Mouse (Mus musculus) embryo, embryonic 11.5 days (tissue): Measurements from ENCODE around the gene Pet100.
"Not testable (repeated sequence)": the region's sequence is repeated elsewhere in the genome, so short reads cannot be mapped to it uniquely, and the experiment has no call there.

ENCODE experiments used
- DNase-seq: peaks from one replicate; pipeline ENCODE4 v3.0.0-alpha.2; 2012; ENCODE audit warnings: low read depth, low spot score

Gene Pet100

DNA sequence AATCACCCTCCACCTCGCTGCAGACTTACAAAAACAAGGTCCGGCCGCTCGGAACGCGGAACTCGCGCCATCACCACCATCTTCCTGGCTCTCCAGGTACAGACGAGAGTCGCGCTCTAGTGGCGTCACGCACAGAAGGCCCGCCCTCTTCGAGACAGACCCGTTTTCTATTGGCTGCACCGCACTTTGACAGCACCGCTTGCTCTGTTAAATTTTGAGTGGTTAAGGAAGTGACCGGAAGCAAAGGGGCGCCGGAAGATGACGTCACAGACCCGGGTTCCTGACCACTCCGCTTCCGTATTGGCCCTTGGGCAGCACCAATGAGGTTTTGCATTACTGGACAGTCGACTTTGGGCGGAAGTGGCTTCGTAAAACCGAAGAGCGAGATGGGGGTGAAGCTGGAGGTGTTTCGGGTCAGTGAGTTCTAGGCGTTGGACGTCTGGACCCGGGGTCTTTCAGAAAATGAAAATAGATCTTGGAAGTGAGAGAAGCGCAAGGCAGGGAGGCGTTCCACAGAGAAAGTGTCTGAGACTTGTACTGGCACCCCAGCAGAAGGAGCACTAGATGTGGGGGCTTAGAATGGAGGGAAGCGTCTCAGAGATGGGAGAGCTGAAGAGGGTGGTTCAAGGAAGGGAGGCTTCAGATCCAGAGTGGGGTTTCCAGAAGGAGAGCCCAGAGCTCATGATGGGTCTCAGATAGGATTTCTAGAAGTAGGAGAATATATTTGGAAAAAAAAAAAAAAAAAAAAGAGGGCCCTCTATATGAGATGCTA lies at the start of gene Pet100, which contains the start of gene Xab2:
TSS of gene Pet100 (plus strand) at position 350 of the 772 bp plus-strand sequence.
TSS of gene Xab2 (minus strand) at position 118 of the 772 bp plus-strand sequence.
- peak; percentile 100 for DNase-seq

DNA sequence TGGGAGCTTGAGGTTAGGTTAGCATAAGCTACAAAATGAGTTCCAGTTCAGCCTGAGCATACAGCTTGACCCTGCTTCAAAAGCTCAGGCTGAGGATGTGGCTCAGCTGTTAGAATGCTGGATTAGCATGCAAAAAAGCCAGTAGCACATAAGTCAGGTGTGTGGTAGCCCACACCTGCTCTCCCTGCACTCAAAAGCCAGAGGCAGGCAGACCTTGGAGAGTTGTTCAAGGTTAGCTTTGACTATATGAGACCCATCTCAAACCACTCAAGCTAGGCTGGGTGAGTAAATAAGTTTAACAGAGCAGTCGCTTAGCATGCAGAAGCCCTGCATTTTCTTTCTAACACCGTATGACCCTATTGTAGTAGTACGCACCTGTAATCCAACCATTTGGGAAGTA lies 46.8 kb upstream of the Pet100 start:
- no peak for DNase-seq

DNA sequence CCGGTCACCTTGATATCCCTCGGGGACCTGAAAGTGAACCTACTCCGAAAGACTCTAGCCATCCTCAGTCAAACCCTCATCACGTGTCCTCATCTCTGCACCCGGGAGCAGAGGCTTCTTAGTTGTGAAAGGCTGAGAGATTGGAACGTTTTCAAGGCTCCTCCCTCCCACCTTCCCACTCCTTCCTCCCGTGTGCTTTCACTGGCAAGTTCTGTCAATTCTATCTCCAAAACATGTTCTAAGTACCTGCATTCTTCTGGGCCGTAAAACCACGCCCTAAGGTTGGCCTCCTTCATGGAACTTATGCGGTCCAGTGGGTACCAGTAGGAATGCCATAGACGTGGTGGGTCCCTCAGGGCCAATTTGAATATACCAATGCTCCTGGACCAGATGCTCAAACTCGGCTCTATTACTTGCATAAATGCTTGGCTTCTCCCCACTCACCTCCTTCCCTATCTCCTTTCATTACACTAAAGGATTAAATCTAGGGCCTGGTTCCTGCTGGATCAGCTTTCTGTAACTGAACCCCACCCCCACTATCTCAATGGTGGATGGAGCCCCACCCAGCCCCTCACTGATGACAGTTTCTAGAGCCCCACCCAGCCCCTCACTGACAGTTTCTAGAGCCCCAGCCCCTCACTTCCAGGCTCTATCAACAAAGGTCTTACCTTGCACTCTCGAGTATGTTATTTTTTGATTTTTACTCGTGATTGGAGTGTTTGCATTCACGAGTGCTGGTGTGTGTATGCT lies 45.0 kb upstream of the Pet100 start:
- no peak for DNase-seq

DNA sequence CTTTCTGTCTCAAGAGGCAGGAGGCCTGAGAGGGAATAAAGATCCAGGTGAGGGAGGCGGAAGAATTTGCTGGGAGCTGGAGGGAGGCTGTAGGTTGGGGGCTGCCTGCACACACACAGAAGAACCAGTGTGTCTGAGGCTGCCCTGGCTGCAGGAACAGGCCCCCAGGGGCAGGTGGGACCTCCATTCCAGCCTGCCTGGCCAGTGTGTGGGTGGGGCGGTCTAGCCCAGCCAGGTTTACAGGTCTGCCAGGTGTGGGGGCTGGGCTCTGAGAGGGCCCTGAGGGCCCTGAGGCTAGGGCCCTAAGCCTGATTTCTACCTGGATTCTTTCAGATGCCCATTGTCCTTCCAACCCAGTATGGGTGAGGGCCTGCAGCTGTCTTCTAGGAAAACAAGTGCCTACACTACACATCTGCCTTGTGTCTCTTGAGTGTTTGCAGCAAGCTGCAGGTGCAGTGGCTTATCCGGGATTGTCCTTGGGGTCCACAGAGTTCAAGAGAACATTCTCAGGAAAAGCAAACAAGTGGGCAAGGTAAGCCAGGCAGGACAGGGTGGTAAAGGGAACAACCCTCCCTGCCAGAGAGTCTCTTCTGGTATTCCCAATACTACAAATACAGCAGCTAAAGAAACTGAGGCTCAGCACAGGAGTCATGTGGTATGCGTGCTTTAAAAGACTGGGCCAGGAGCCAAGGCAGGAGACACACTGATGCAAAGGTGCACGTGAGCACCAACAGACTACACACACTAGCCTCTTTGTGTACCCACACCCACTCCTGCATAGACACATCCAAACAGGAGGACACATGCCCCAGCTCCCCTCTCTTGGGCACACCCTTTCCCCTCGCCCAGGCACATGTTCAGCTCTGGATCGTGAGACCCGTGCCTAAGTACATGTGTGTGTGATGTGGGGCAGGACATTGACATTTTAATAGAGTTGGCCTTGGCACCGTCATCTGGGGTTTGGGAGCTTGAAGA lies 41.7 kb upstream of the Pet100 start:
- no peak for DNase-seq

DNA sequence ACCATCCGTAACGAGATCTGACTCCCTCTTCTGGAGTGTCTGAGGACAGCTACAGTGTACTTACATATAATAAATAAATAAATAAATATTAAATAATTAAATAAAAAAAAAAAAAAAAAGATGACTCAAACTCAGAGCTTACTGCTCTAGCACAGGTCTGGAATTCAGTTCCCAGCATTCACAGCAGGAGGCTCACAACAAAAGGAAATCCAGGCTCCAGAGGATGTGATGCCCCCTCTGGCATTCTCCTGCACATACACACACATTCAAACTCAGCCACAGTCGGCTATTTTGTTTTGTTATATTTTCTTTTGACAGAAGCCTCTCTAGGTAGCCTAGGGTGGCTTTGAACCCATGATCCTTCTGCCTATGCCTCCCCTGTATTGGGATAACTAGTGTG lies 39.4 kb upstream of the Pet100 start:
- DNase-seq: not testable (repeated sequence)

DNA sequence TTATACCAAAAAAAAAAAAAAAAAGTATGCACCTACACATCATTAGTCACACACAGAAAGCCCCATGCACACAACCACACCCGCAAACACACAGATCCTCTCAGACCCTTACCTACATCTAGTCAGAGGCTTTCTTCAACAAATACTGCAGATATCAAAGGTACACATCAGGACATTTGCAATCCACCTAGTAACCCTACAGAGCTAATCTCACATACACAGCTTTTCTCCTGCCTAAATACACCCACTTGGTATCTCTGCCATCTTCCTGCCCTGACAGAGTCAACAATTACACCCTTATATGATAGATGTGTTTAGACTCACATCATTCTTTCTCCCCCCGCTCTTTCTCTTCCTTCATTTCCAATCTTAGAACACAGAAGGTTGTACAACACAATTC lies 34.9 kb upstream of the Pet100 start:
- DNase-seq: no peak

DNA sequence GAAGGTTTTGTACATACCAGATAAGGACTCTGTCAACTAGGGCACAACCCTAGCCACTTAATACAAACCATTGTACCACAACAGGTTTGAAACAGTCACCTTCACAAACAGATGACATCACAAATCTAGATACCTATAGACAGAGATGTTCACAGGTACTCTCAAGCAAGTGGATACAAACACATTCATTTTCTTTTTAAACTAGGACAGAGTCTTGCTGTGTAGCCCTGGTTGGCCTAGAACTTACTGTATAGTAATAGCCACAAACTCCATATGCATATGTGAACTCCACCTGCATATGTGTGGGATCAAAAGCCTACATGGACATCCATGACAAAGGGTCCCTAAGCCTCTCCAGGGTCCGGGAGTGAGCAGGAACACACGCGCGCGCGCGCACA lies 34.4 kb upstream of the Pet100 start, which contains the start of gene Camsap3:
TSS of gene Camsap3 (plus strand) at position 301 of the 398 bp plus-strand sequence.
- no peak for DNase-seq

DNA sequence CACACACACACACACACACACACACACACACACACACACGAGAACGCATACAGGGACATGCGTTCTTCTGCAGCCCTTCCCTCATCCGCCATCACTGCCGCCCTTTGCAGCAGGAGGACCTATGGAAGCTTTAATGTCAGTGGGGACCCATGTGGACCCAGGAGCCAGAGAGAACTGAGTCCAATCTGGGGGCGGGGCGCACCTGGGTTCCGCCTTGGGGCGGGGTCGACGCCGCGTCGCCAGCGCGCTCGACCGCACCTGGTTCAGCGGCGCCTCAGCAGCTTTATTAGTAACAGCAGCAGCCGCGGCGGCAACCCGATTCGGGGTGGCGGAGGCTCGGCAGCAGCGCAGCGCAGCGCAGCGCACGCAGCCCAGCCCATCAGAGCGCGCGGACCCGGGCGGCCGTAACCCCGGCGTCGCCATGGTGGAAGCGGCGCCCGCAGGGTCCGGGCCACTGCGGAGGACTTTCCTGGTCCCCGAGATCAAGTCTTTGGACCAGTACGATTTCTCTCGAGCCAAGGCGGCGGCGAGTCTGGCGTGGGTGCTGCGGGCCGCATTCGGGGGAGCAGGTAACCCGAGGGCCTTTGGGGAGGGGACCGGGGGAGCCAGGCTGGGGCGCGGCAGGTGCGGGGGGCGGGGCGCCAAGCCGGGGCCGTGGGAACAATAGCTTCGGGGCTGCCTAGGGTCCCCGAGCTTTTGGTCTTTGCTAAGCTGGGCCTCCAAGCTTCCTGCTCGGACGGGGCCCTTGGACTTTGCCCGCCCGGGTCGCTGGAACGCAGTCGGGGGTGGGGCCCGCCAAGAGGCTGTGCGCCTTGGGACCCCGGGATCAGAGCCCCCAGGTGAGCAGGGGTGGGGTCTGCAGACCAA lies 33.7 kb upstream of the Pet100 start:
- DNase-seq: peak; percentile 32

DNA sequence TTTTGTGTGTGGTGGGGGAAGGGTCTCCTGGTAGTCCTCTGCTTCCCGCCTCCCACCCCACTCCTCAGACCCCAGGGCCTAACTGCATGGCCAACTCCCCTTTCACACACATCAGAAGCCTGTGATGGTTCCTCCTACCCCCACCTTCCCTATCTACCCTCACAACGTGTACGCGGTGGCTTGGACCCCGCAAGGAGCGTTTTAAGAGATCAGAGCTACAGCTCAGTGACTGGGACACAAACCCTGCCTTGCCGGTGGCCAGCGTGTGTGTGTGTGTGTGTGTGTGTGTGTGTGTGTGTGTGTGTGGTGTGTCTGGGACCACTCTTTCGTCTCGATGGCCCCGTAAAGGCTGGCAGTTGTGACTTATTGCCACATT lies 33.1 kb upstream of the Pet100 start:
- DNase-seq: no peak

DNA sequence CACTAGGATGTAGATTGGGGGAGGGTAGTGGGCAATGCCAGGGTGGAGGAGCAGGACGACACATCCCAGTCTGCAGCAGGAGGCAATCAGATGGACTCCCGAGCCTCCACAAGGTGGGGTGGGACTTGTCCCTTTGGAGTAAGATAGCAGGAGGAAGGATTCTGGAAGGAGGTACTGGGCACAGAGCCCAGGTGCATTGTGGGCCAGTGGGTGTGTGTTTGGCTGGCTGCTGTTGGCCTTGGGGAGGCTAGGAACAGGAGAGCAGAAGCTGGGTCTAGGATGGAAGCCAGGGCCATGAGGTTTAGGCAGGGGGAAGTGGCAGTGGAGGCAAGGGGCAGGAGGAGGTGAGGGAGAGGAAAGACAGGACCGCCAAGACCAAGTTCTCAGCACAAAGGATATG lies 27.9 kb upstream of the Pet100 start:
- DNase-seq: no peak

DNA sequence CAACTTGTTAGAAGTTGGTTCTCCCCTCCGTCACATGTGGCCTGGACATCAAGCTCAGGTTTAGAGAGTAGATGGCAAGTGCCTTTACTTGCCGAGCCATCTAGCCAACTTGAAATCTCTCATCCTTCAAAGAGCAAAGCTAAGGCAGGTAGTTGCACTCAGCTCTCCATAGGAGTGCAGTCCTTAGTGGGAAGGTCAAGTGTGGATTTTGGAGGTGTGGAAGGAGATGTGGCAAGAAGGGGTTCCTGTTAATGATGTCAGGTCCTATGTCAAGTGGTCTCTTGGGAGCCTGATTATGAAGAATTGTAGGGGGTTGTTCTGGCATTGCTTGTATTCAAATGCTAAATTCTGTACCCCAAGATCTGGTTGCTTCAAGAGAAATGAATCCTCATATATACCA lies 26.9 kb upstream of the Pet100 start:
- no peak for DNase-seq

DNA sequence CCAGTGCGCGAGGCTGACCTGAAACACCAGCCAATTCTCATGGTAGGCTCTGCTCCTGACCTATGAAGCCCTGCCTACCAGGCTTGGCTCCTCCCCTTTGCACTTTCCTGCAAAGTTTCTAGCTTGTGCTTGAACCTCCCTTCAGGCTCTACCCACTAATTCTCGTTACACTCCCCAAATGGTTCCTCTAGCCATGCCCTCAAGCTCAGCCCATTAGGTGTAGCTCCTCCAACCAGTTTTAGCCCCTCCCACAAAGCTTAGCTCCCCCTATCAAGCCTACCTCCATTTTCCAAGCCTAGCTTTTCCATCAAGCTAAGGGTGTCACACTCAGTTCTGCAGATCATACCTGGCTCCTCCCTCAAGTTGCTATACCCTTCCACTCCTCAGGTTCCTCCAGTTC lies 23.3 kb upstream of the Pet100 start:
- no peak for DNase-seq

DNA sequence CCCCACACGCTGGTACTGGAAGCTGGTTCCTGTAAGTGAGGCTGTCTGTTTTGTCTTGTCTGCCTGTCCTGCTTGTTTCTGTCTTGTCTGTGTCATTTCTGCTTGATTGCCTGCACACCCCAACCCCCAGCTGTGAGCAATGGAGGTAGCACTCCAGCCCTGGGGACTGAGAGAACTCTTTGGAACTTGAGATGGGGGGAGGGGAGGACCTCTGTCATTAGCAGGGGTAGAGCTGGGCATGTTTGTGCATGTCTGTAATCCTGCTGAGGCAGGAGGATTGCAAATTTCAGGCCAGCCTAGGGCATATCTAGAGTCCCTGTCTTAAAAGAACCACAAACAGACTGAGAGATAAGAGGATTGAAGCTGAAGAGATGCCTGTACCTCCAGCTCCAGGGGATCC lies 22.1 kb upstream of the Pet100 start:
- no peak for DNase-seq

DNA sequence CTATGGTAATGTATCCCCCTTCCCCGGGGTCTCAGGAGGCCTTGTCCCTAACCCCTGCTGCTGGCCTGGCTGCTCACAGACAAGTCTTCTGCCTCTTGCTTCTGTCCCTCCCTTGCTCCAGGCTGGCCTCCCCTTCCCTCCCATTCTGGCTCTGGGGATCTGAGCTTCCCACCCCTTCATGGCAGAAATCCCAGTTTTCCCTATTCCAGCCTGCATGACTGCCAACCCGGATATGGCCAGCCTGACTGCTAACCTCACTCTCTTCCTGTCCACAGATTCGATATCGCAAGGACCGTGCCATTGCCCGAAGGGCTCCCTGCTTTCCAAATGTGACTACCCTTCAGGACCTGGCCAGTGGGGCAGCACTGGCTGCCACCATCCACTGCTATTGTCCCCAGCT lies 20.9 kb upstream of the Pet100 start:
- no peak for DNase-seq

DNA sequence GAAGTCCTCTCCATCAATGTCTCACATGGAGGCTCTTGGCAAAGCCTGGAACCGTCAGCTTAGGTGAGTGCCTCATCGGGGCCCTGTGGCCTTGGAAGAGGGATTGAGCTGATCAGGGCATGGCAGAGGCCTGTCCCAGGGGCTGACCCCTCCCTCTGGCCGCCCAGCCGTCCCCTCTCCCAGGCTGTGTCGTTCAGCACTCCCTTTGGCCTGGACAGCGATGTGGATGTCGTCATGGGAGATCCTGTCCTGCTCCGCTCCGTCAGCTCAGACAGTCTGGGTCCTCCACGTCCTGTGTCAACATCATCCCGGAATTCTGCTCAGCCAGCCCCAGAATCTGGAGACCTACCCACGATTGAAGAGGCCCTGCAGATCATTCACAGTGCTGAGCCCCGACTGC lies 17.9 kb upstream of the Pet100 start:
- DNase-seq: no peak

DNA sequence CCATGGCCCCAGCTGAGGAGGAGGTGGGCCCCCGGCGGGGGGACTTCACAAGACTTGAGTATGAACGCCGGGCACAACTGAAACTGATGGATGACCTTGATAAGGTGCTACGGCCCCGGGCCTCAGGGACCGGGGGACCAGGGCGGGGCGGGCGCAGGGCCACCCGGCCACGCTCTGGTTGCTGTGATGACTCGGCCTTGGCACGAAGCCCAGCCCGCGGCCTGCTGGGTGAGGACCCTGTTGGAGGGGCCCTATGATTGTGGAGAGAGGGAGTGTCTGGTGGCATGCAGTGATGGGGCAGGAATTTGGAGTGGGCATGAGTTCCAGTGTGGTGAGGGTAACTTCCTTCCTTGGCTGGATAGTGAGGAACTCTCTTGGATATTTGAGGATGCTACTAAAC lies 14.8 kb upstream of the Pet100 start:
- no peak for DNase-seq

DNA sequence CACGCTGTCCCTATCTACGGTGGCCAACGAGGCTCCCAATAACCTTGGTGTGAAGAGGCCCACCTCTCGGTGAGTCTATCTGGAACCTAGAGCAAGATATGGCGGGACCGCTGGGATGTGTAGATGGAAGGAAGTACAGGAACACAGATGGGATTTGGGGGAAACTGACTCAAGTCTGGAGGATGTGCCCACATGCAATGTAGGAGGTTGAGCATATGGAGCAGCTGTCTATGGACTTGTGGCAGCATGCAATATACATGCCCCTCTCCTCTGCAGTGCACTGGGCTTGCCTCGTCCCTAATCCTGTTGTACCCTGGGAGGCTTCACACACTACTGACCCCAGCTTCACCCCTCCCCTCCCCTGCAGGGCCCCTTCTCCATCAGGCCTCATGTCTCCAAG lies 13.5 kb upstream of the Pet100 start:
- DNase-seq: no peak

DNA sequence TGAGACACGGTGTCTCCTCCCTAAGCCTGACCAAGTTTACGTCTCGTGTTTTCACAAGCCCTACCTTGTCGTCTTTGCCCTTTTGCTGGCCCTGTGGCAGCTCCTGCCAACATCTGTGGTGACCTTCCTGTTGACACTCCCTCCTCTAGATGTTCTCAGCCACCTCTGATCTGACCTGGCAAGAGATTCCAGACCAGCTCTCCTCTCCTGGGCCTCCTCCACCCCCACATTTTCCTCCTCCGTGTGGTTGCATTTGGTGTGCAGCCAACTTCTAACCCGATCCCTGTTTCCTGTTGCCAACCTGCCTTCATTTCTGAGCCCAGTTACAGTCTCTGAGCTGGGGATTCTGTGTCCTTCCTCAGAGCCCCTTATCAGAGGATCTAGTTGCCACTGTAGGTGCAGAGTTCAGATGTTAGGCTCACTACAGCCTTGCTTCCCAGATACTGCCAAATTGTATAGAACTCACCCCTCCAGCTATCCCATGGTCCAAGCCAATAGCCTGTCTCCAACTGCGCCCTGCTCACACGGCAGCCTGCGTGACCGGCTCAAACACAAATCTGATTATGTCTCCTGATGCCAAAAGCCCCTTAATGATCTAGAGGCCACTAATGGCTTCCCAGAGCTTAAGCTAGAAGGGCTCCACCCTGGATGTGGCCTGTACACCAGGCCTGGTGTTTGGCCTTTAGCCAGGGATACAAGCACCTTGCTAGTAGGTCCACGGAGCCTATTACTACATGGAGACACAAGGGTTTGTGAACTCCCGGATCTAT lies 12.1 kb upstream of the Pet100 start:
- DNase-seq: no peak

DNA sequence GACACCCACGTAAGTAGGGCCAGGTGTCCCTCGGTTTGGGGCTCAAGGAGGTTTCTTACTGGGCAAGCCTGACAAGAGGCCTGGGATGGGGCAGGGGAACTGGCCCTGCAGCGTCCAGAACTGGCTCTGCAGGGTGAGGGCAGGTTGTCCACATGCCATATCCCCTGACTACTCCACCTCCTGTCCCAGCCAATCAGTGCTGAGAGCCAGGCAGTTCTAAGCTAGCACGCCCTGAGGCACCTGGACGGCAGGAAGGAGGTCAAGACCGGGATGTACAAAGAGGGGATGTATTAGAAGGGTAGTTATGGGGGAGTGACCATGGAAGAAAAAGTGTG lies 11.6 kb upstream of the Pet100 start:
- DNase-seq: no peak

DNA sequence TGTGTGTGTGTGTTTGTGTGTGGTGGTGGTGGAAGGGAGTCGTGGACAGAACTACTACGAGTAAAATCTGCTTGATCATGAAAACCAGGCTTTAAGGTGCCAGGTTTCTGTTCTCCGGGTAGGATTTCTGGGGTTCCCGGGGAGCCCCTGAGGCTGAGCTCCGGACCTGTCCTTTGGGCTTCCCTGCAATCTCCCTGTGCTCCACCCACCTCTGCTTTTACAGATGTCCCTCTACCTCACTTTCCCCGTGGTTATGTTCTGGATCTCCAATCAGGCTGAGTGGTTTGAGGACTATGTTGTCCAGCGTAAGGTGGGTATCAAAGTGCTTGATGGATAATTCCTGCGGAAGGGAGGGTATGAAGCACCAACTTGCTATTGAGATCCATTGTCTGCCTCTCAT lies 771 bp downstream of the Pet100 start:
- DNase-seq: no peak
